Mouse (Mus musculus) lung, embryonic 16.5 days (tissue): ENCODE results near the gene Lix1. TPM values are rescaled to one million over a fixed set of nuclear protein-coding genes. Genes with fewer than 3 reads are reported as not detected.

Source experiments
- ATAC-seq: fragments of 200-750 bp; cut with Nextera tagmentation; 2 replicates; pipeline ENCODE4 v1.8.0; 2017; ENCODE audit warnings: low read depth, mild to moderate bottlenecking, moderate library complexity
- H3K27ac ChIP-seq: fragments of 300-500 bp; sonication (generic); 2 replicates; pipeline ENCODE4 v1.5.1; 2014; ENCODE audit warnings: mild to moderate bottlenecking, control low read depth, low read length
- H3K27me3 ChIP-seq: fragments of 300-500 bp; sonication (generic); 2 replicates; pipeline ENCODE4 v1.6.1; 2014; ENCODE audit warnings: low read depth, low read length, mixed read lengths; ENCODE audit not compliant: control insufficient read depth, insufficient read depth
- H3K36me3 ChIP-seq: fragments of 300-500 bp; sonication (generic); 2 replicates; pipeline ENCODE4 v1.6.1; 2014; ENCODE audit warnings: low read length; ENCODE audit not compliant: control insufficient read depth, insufficient read depth
- H3K4me1 ChIP-seq: fragments of 300-500 bp; sonication (generic); replicated peaks from 2 replicates; pipeline ENCODE4 v1.6.1; 2014; ENCODE audit warnings: low read length, mixed read lengths; ENCODE audit not compliant: control insufficient read depth, insufficient read depth
- H3K4me2 ChIP-seq: fragments of 300-500 bp; sonication (generic); 2 replicates; pipeline ENCODE4 v1.6.1; 2014; ENCODE audit warnings: low read depth, low read length, control low read depth
- H3K4me3 ChIP-seq: fragments of 300-500 bp; sonication (generic); 2 replicates; pipeline ENCODE4 v1.5.1; 2014; ENCODE audit warnings: mild to moderate bottlenecking, low read length, control low read depth
- H3K9ac ChIP-seq: fragments of 300-500 bp; sonication (generic); 2 replicates; pipeline ENCODE4 v1.6.1; 2014; ENCODE audit warnings: low read length, control low read depth
- H3K9me3 ChIP-seq: fragments of 300-500 bp; sonication (generic); 2 replicates; pipeline ENCODE4 v1.6.1; 2016; ENCODE audit warnings: low read length; ENCODE audit not compliant: control insufficient read depth
- WGBS: fragments of 180-500 bp; shearing (Covaris S2); extraction: QIAGEN DNeasy Blood & Tissue Kit; methylation state at CpG from one replicate; pipeline ENCODE4 v1.1.7; 2014; 5-methylcytosine and 5-hydroxymethylcytosine counted together
- polyA plus RNA-seq: library from polyadenylated mRNA; unstranded; fragments of >200 nt; fragmentation: Nextera tagmentation; extraction: Ambion mirVana; gene quantifications from 2 replicates; pipeline ENCODE4 v1.2.1, GENCODE M21; 2015

The Lix1 gene
- polyA plus RNA-seq, 1 experiment from 2014 or later: 0.83 TPM

- no peaks in the 10 kb centered on the region for H3K9me3 ChIP-seq
- H3K36me3 ChIP-seq: no peaks in the 10 kb centered on the region
- H3K4me2 ChIP-seq: no peak overlapping the region
- no peak overlapping the region for H3K27ac ChIP-seq
- 80% methylated on average over 4 of the region's 4 CpGs for WGBS
- no peak for ATAC-seq
- no peaks in the 10 kb centered on the region for H3K4me1 ChIP-seq
- no peak overlapping the region for H3K4me3 ChIP-seq
- H3K9ac ChIP-seq: no peak overlapping the region
- no peaks in the 10 kb centered on the region for H3K27me3 ChIP-seq
These were observed 31.2 kb downstream of the Lix1 start for GRCm38 (mm10) chr17:17433679-17434078.

GRCm38 (mm10) chr17:17438576-17439191, 36.2 kb downstream of the Lix1 start:
- H3K27ac ChIP-seq: no peak overlapping the region
- no peak overlapping the region for H3K4me2 ChIP-seq
- ATAC-seq: no peak
- H3K4me1 ChIP-seq: no peaks in the 10 kb centered on the region
- H3K27me3 ChIP-seq: no peaks in the 10 kb centered on the region
- H3K9ac ChIP-seq: no peak overlapping the region
- no peak overlapping the region for H3K4me3 ChIP-seq
- H3K36me3 ChIP-seq: no peaks in the 10 kb centered on the region
- no peaks in the 10 kb centered on the region for H3K9me3 ChIP-seq

- no peaks in the 10 kb centered on the region for H3K36me3 ChIP-seq
- H3K27me3 ChIP-seq: no peaks in the 10 kb centered on the region
- H3K4me3 ChIP-seq: no peak overlapping the region
- no peaks in the 10 kb centered on the region for H3K4me1 ChIP-seq
- H3K9me3 ChIP-seq: no peaks in the 10 kb centered on the region
- no peak overlapping the region for H3K4me2 ChIP-seq
- no peak overlapping the region for H3K27ac ChIP-seq
- WGBS: 37% methylated on average over 4 of the region's 4 CpGs
- H3K9ac ChIP-seq: no peak overlapping the region
- ATAC-seq: no peak
These were observed 39.5 kb downstream of the Lix1 start for GRCm38 (mm10) chr17:17441876-17442498.

GRCm38 (mm10) chr17:17444297-17444886, 41.9 kb downstream of the Lix1 start:
- H3K27me3 ChIP-seq: no peaks in the 10 kb centered on the region
- no peak overlapping the region for H3K4me3 ChIP-seq
- H3K27ac ChIP-seq: no peak overlapping the region
- no peak overlapping the region for H3K9ac ChIP-seq
- H3K4me2 ChIP-seq: no peak overlapping the region
- H3K4me1 ChIP-seq: peaks cover 5% of the 10 kb centered on the region; the same call in 1 of the 2 replicates
- ATAC-seq: no peak
- H3K36me3 ChIP-seq: no peaks in the 10 kb centered on the region
- H3K9me3 ChIP-seq: no peaks in the 10 kb centered on the region
- 66% methylated on average over 3 of the region's 3 CpGs for WGBS

- Histone ChIP-seq H3K36me3 (no peaks in the 10 kb centered on the region), H3K27ac (no peak overlapping the region), H3K4me1 (peaks cover 5% of the 10 kb centered on the region; the same call in 1 of the 2 replicates), H3K27me3 (no peaks in the 10 kb centered on the region), H3K4me3 (no peak overlapping the region), H3K9ac (no peak overlapping the region), H3K4me2 (no peak overlapping the region), H3K9me3 (no peaks in the 10 kb centered on the region)
- no peak for ATAC-seq
- WGBS: 88% methylated on average over 3 of the region's 3 CpGs
These were observed 44.2 kb downstream of the Lix1 start for GRCm38 (mm10) chr17:17446683-17447082.

- Histone ChIP-seq H3K4me2 (no peak overlapping the region), H3K4me3 (no peak overlapping the region), H3K27ac (no peak overlapping the region), H3K9ac (no peak overlapping the region), H3K4me1 (peaks cover 5% of the 10 kb centered on the region; the same call in 1 of the 2 replicates), H3K27me3 (no peaks in the 10 kb centered on the region), H3K36me3 (no peaks in the 10 kb centered on the region), H3K9me3 (no peaks in the 10 kb centered on the region)
- ATAC-seq: no peak
- 67% methylated on average over 5 of the region's 5 CpGs for WGBS
These were observed 45.3 kb downstream of the Lix1 start for GRCm38 (mm10) chr17:17447821-17448220.

GRCm38 (mm10) chr17:17448737-17449440, 46.4 kb downstream of the Lix1 start:
- Histone ChIP-seq H3K4me3 (peak overlapping the region; percentile 41), H3K27ac (no peak overlapping the region; the same call in 1 of the 2 replicates), H3K4me2 (peak overlapping the region; percentile 57), H3K4me1 (peaks cover 5% of the 10 kb centered on the region; the same call in 1 of the 2 replicates), H3K27me3 (no peaks in the 10 kb centered on the region), H3K9me3 (no peaks in the 10 kb centered on the region), H3K36me3 (no peaks in the 10 kb centered on the region), H3K9ac (peak overlapping the region; percentile 44)
- WGBS: 3% methylated on average over 17 of the region's 17 CpGs
- peak; percentile 86 for ATAC-seq

- Histone ChIP-seq H3K4me1 (peaks cover 5% of the 10 kb centered on the region; the same call in 1 of the 2 replicates), H3K36me3 (no peaks in the 10 kb centered on the region), H3K27me3 (no peaks in the 10 kb centered on the region), H3K4me2 (peak overlapping the region; percentile 57), H3K27ac (no peak overlapping the region), H3K9me3 (no peaks in the 10 kb centered on the region), H3K4me3 (peak overlapping the region; percentile 41), H3K9ac (0 out of 2 replicates have a peak overlapping the region, but pooled peaks have one; percentile 13)
- WGBS: 25% methylated on average over 5 of the region's 5 CpGs
- no peak for ATAC-seq
These were observed 46.9 kb downstream of the Lix1 start for GRCm38 (mm10) chr17:17449441-17449770.

- Histone ChIP-seq H3K4me3 (no peak overlapping the region), H3K27ac (no peak overlapping the region), H3K27me3 (no peaks in the 10 kb centered on the region), H3K4me2 (no peak overlapping the region), H3K9me3 (no peaks in the 10 kb centered on the region), H3K9ac (no peak overlapping the region), H3K36me3 (no peaks in the 10 kb centered on the region), H3K4me1 (peaks cover 5% of the 10 kb centered on the region; the same call in 1 of the 2 replicates)
- no peak for ATAC-seq
- WGBS: 57% methylated on average over 1 of the region's 1 CpGs
These were observed 48.6 kb downstream of the Lix1 start for GRCm38 (mm10) chr17:17451102-17451501.
